Mouse (Mus musculus) hematopoietic stem cell, adult 5-6 weeks (primary cell): Measurements from ENCODE around the gene Crispld2. TPM values are rescaled to one million over a fixed set of nuclear protein-coding genes. Genes with fewer than 3 reads are reported as not detected.

Source experiments
- ATAC-seq, 2 experiments: fragments of 125-278 bp in 1 of 2; replicated peaks in 1 of 2; 2 replicates each; pipeline ENCODE4 v1.8.0; 2016 to 2017; ENCODE audit warnings: inconsistent platforms in 2 of 2, mild to moderate bottlenecking in 2 of 2, moderate number of reproducible peaks in 2 of 2, low read depth in 1 of 2, moderate TSS enrichment in 1 of 2; ENCODE audit not compliant: low FRiP score in 2 of 2, poor library complexity in 2 of 2, severe bottlenecking in 2 of 2, insufficient read depth in 1 of 2, low TSS enrichment in 1 of 2
- total RNA-seq: library from RNA; stranded (forward); fragments of 172-1452, 232-1000 nt; gene quantifications from 2 replicates; pipeline ENCODE4 v1.2.3, GENCODE M21; 2017

The Crispld2 gene
- total RNA-seq, 1 experiment from 2014 or later, result 2.1 TPM

GRCm38 (mm10) chr8:120075347-120075746, 83.1 kb downstream of the Crispld2 start:
- ATAC-seq, result no peak

GRCm38 (mm10) chr8:120078080-120078479, 85.8 kb downstream of the Crispld2 start:
- peak; percentile 65 to 78; a peak in 1 of 4 replicates for ATAC-seq

GRCm38 (mm10) chr8:120079361-120079760, 87.1 kb downstream of the Crispld2 start:
- ATAC-seq, result no peak

GRCm38 (mm10) chr8:120083261-120083660, 91.0 kb downstream of the Crispld2 start:
- ATAC-seq, result no peak

- no peak for ATAC-seq
These were observed 92.5 kb downstream of the Crispld2 start for GRCm38 (mm10) chr8:120084783-120085182.

- ATAC-seq, result no peak
These were observed 97.3 kb downstream of the Crispld2 start for GRCm38 (mm10) chr8:120089511-120089910.

- no peak for ATAC-seq
These were observed 98.8 kb downstream of the Crispld2 start for GRCm38 (mm10) chr8:120091032-120091431.

- ATAC-seq, result no peak
These were observed 100.9 kb downstream of the Crispld2 start for GRCm38 (mm10) chr8:120093103-120093502.

GRCm38 (mm10) chr8:120094801-120095200, 102.6 kb downstream of the Crispld2 start:
- no peak for ATAC-seq

GRCm38 (mm10) chr8:120096486-120096885, 104.2 kb downstream of the Crispld2 start:
- ATAC-seq, result no peak

- no peak for ATAC-seq
These were observed 108.3 kb downstream of the Crispld2 start for GRCm38 (mm10) chr8:120100388-120101067.

GRCm38 (mm10) chr8:120101068-120101972, 109.1 kb downstream of the Crispld2 start, which contains the start of gene Zdhhc7:
TSS of gene Zdhhc7 (minus strand) at chr8:120101482.
- ATAC-seq, result peak; percentile 48 to 65; a peak in 3 of 4 replicates

Other genes starting within 250 kb of the Crispld2 start
- gene Tldc1, start 214.0 kb upstream of the Crispld2 start, total RNA-seq, result 7.9 and 14.4 TPM in 2 replicates
- gene Cotl1, start 151.9 kb upstream of the Crispld2 start, total RNA-seq, result 84.9 and 161 TPM in 2 replicates
- 8.1 and 9.3 TPM in 2 replicates for gene Klhl36, start 130.2 kb upstream of the Crispld2 start, total RNA-seq
- gene Usp10, start 82.1 kb upstream of the Crispld2 start, total RNA-seq, result 41.0 and 65.4 TPM in 2 replicates
- 18.4 and 33.8 TPM in 2 replicates for gene Gm20388, start 81.6 kb upstream of the Crispld2 start, total RNA-seq
- gene Zdhhc7, start 109.0 kb downstream of the Crispld2 start, total RNA-seq, result 16.1 and 18.4 TPM in 2 replicates
- 4.9 and 9.8 TPM in 2 replicates for gene 6430548M08Rik, start 121.7 kb downstream of the Crispld2 start, total RNA-seq
- gene Fam92b, start 185.0 kb downstream of the Crispld2 start, total RNA-seq, result not detected in 2 replicates
- 16.6 and 21.2 TPM in 2 replicates for gene Gse1, start 236.0 kb downstream of the Crispld2 start, total RNA-seq